Mouse (Mus musculus): ENCODE results near the gene Hoxa4.

The Hoxa4 gene

GRCm38 (mm10) chr6:52203371-52204049 lies 12.0 kb upstream of the Hoxa4 start:
- DNase-seq (ENCODE audit: low spot score): no peak

- DNase-seq (ENCODE audit: low spot score): no peak
These were observed 11.5 kb upstream of the Hoxa4 start for GRCm38 (mm10) chr6:52203121-52203370.

GRCm38 (mm10) chr6:52202362-52203120 lies 11.0 kb upstream of the Hoxa4 start:
- no peak for DNase-seq (ENCODE audit: low spot score)

GRCm38 (mm10) chr6:52201269-52201668 lies 9.7 kb upstream of the Hoxa4 start:
- no peak for DNase-seq (ENCODE audit: low spot score)

GRCm38 (mm10) chr6:52200751-52201250 lies 9.2 kb upstream of the Hoxa4 start:
- DNase-seq (ENCODE audit: low spot score): no peak

- no peak for DNase-seq (ENCODE audit: low spot score)
These were observed 8.7 kb upstream of the Hoxa4 start for GRCm38 (mm10) chr6:52200073-52200750.

GRCm38 (mm10) chr6:52197271-52197670 lies 5.7 kb upstream of the Hoxa4 start:
- no peak for DNase-seq (ENCODE audit: low spot score)

GRCm38 (mm10) chr6:52196811-52197210 lies 5.3 kb upstream of the Hoxa4 start:
- no peak for DNase-seq (ENCODE audit: low spot score)

GRCm38 (mm10) chr6:52194690-52195089 lies 3.1 kb upstream of the Hoxa4 start:
- no peak for DNase-seq (ENCODE audit: low spot score)

- DNase-seq (ENCODE audit: low spot score): peak; percentile 90
These were observed 452 bp upstream of the Hoxa4 start for GRCm38 (mm10) chr6:52191860-52192550.

- no peak for DNase-seq (ENCODE audit: low spot score)
These were observed 1.1 kb downstream of the Hoxa4 start for GRCm38 (mm10) chr6:52190410-52190809.

GRCm38 (mm10) chr6:52189909-52190308 lies 1.6 kb downstream of the Hoxa4 start:
- no peak for DNase-seq (ENCODE audit: low spot score)

GRCm38 (mm10) chr6:52189172-52189591 lies 2.4 kb downstream of the Hoxa4 start:
- no peak for DNase-seq (ENCODE audit: low spot score)

GRCm38 (mm10) chr6:52186500-52186899 lies 5.1 kb downstream of the Hoxa4 start:
- DNase-seq (ENCODE audit: low spot score): no peak

- no peak for DNase-seq (ENCODE audit: low spot score)
These were observed 5.7 kb downstream of the Hoxa4 start for GRCm38 (mm10) chr6:52185834-52186233.

- DNase-seq (ENCODE audit: low spot score): no peak
These were observed 6.3 kb downstream of the Hoxa4 start for GRCm38 (mm10) chr6:52185222-52185621.

GRCm38 (mm10) chr6:52184668-52185067 lies 6.9 kb downstream of the Hoxa4 start:
- DNase-seq (ENCODE audit: low spot score): no peak

- DNase-seq (ENCODE audit: low spot score): no peak
These were observed 8.1 kb downstream of the Hoxa4 start for GRCm38 (mm10) chr6:52183311-52184080.

- no peak for DNase-seq (ENCODE audit: low spot score)
These were observed 8.8 kb downstream of the Hoxa4 start for GRCm38 (mm10) chr6:52182793-52183192.

GRCm38 (mm10) chr6:52182030-52182429 lies 9.5 kb downstream of the Hoxa4 start:
- DNase-seq (ENCODE audit: low spot score): no peak

- DNase-seq (ENCODE audit: low spot score): no peak
These were observed 10.8 kb downstream of the Hoxa4 start for GRCm38 (mm10) chr6:52180726-52181125.

Measured in urinary bladder, postnatal 25 days (tissue).